Mouse (Mus musculus) c-Kit-positive CD71-positive TER-119-positive erythroid progenitor cells, embryonic 14.5 days (primary cell): Measurements from ENCODE around the gene Rinl.
A peak's percentile ranks its signal among the peaks of the same experiment; 100 is the strongest.

Experiments used
- DNase-seq: peaks from one replicate; pipeline ENCODE4 v3.0.0-alpha.2; 2013; ENCODE audit warnings: low spot score

Gene Rinl

DNA sequence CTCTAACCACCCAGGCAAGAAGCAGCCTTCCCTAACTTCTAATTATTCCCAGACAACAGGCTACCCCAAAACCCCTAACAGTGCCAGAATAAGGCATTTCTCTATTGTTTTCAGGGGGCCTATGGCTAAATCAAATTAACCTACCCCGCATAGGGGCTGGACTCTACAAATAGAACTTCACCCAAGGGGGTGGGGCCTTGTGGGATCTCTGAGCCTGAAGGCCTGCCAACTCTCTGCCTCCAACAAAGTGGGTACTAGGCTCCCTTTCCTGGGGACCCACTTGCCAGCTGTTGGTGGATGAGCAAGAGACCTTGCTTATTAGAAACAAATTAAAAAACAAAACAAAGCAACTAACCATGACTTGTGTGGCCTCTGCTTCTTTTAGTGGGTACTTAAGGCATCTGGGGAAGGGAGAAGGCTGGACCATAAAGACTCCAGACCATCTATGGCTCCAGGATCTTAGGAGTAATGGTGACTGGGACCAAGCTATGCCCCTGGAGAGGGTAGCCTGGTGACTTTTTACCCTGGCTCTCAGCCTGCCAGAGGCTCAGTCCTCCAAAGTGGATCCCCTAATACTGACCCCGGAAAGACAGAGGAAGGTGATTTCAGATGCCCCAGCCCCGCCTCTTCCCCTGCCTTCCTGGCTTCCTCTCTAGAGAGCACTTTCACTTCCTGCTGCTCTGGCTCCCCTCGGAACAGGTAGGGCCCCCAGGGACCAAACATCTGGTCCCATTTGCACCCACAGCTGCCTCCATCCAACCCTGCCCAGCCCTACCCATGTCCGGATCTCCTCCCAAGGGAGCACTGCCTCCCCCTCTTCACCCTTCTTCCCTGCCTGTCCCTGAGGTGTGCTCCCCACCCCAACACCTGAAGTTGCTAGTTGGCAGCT lies at the start of gene Rinl:
TSS of gene Rinl (plus strand) at position 663 of the 889 bp plus-strand sequence.
- no peak for DNase-seq

DNA sequence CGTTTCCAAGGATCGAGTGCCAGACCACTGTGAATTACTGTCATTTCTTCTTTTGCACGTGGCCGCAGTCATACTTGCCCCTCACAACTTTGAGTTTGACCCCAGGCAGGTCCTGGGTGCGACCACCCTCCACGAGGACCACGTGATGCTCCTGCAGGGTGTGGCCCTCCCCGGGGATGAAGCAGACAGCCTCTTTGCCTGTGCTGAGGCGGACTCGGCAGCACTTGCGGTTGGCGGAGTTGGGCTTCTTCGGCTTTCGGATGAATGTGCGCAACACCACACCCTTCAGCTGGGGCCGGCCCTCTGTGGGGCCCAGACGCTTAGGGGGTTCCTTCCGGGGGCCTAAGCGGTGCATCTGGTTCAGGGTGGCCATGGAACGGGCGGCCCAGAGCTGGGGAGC lies 48.9 kb upstream of the Rinl start:
- DNase-seq, result no peak

DNA sequence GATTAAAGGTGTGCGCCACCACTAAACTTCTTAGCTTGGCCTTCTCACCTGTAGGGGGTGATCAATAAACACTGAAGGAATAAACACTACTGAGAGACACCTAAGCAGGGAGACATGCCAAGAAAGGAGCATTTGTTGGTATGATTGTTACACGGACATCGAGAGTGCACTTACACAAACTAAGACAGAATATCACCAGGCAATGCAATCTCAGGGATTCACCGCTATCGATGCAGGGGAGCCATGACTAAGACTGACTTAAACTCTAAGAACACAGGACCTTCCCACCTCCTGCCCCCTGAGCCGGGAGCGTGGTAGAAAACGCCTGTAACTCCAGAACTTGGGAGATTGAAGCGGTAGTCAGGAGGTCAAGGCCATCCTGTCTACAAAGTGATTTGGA lies 47.8 kb upstream of the Rinl start:
- DNase-seq, result no peak

DNA sequence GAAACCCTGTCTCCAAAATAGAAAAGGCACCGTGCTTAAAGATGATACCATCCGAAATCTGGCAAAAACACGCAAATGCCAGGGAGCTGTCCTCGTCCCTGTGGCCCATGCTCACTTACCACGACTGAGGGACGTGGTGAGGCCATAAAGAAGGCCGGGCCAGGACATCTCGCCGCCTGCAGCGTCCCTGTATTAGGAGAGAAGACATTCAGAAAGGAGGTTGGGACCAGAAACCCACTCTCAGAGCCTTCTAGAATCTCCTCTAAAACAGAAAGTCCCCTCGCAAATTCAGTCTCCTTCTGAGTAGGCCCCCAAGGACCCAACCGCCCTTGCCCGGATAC lies 47.4 kb upstream of the Rinl start:
- no peak for DNase-seq

DNA sequence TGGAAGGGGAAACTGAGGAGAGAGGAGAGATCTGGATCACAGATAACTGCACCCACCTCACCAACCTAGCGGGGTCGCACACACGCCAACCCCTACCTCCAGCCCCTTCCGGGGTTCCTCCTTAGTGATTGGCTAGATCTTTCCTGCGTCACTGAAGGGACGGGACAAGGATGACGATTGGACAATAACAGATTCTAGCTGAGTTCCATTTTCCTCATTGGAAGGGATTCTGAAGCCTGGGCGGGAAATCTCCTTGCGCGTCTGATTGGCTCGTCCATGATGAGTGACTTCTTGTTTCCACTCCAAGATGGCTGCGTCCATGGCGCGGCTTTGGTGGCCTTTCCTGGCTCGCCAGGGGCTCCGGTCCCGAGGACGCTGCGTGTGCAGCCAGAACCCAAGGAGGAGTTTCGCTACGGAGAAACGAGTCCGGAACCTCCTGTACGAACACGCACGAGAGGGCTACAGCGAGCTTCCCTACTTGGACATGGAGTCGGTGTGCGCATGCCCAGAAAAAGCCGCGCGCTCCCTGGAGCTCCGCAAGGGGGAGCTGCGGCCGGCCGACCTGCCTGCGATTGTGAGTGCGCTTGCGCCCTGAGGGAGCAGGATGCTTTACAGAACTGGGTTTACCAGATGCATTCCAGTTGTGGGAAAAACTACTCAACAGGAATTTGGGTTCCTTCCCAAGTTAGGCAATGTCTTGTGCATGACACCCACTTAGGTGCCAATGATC lies 46.9 kb upstream of the Rinl start, which contains the start of the genes Mrps12 and Sars2:
TSS of gene Mrps12 (minus strand) at position 112 of the 730 bp plus-strand sequence.
TSS of gene Sars2 (plus strand) at position 284 of the 730 bp plus-strand sequence.
- DNase-seq, result peak; percentile 98

DNA sequence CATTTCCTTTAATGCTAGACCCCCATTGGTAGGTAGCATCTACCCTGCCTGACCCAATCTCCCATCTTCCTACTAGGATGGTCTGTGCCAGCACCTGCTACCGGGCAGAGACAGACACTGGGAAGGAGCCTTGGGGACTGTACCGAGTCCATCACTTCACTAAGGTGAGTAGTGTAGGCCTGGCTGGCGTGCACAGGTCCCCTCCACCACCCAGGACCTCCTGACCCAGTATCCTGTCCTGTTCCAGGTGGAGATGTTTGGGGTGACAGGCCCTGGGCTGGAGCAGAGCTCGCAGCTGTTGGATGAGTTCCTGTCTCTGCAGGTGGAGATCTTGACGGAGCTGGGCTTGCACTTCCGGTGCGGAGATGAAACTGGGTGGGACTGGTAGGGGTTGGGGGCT lies 38.8 kb upstream of the Rinl start:
- DNase-seq, result no peak

DNA sequence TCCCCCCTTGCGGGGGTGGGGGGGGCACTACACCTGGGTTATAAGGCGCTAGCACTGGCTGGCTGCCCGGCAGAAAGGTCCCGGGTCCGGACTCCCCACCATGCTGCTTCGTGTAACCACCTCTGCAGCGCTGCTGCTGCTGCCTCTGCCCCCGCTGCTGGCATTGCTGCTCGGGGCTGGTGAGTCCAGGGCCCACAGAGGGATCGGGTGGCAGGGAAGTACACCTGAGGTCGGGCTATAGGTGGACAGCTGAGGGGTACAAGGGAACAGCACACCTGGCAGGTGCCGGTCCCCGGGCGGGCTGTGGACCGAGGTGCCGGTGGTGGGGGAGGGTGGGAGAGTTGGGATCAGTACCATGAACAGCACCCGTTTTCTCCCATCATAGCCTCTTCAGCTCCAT lies 32.7 kb upstream of the Rinl start, which contains the start of gene Ccer2:
TSS of gene Ccer2 (plus strand) at position 96 of the 400 bp plus-strand sequence.
- DNase-seq, result no peak

DNA sequence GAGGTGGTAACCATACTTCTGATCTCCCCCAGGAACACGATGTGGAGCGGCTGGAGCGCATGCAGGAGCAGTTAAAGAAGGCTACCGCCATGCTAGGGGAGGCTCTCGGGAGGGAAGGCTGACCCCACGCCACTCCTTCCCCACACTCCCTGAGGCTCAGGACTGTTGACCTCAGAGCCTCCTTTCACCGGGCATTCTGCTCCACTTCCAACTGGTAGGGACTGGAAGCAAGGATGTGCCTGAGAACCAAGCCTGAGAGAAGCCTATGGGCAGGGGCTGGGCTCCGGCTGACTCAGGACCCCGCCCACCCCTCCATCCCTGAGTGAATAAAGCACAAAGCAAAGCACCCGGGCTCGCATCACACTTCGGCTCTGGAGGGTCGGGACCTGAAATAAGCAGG lies 30.1 kb upstream of the Rinl start:
- no peak for DNase-seq

DNA sequence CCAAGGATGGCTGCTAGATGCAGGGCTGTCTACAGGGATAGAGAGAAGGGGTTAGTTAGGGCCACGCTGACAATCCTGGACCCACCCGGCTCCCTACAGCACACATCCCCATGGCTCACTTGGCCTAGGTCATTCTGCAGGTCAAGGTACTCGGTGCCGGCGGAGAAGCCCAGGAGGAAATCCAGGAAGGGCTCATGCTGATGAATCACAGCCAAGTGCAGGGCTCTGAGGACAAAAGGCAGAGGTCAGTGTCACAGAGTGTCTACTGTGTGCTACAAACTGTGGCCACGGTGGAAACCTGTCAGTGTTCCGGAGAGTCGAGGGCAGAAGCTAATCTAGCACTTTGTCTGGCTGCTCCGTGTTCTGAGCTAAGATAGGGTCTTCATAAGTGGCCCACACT lies 26.9 kb upstream of the Rinl start:
- no peak for DNase-seq

DNA sequence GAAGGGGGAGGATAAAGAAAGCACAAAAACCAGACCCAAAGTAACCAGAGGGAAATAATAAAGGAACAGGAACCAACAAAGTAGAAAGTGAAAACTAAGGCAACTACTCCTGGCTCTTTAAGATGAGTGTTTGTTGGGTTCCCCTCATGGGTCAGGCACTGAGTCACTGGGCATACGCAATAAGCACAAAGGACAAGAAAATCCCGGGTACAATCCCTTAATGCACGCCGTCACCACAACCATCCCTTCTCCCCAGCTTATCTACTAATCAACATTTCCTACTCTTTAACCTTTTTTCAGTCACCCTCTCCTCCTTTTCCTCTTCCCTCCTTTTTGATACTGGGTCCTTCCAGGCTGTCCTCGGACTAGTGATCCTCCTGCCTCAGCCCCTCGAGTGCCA lies 23.6 kb upstream of the Rinl start:
- DNase-seq, result no peak

DNA sequence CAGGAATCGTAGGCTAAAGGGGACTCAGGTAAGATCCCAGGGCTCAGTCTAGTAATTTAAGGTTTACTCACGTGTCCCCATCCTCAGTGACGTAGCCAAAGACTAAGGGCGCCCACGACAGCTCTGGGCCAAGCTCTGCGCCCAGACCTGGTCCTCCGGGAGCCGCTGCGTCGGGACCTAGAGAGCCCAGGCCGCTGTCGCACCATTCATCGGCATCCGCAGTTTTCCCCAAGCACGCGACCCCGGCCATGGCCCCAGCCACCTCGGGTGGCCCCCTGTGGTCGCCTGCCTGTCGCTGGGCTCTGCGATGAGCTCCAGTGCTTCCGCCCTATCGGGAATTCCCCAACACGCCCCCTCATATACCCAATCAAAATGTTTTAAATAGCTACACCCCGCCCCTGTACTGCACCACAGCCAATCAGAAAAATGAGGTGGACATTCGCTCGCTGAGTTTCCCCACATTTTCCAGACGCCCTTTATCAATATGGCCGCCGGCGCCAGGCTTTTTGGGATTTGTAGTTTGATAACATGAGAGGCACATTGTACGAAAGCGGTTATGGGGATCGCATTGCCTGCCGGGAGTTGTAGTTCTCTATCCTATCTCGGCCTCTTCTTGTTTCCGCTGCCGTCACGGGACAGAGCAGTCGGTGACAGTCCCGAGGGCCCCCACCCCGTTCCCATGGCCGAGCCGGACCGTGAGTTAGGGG lies 22.4 kb upstream of the Rinl start, which contains the start of gene Sirt2:
TSS of gene Sirt2 (plus strand) at position 563 of the 707 bp plus-strand sequence.
- DNase-seq, result peak; percentile 99

DNA sequence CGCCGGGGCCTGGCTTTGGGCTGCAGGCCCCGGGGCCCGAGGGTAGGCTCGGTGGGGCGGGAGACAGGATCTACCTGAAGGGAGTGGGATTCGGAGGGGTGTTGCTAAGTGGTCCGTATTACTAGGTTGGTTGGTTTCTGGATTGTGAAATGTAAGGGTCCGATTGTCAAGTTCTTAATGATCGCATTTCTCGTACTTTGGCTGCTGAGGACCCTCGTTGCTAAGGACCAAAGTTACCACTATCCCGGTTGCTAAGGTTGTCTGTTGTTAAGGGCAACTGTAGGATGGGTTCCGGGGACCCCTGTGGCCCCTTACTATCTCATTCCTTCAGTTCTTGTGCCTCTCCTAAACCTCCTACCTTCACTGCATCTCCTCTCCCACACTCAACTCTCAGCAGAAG lies 21.9 kb upstream of the Rinl start:
- DNase-seq, result no peak

DNA sequence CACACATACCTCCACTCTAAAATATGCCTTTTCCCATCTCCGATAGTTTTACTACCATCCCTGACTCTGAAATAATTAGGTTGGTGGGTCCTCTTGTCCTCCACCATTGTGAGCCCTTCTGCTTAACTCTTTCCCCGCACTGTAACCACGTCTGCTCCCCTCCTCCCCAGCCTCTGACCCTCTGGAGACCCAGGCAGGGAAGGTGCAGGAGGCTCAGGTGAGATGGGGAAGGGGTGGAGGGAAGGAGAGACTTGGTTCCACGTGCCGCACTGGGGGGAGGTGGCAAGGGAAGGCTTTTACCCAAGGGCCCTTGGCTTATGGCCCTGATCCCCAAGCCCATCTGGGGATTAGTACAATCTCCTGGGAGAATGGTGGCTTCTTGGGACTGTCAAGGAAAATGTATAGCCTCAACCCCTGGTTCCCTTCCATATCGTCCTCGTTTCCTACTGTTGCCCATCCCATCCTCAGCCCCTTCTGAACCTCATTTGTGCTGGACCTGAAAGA lies 21.3 kb upstream of the Rinl start, which contains the start of gene Nfkbib:
TSS of gene Nfkbib (minus strand) at position 51 of the 504 bp plus-strand sequence.
- no peak for DNase-seq

DNA sequence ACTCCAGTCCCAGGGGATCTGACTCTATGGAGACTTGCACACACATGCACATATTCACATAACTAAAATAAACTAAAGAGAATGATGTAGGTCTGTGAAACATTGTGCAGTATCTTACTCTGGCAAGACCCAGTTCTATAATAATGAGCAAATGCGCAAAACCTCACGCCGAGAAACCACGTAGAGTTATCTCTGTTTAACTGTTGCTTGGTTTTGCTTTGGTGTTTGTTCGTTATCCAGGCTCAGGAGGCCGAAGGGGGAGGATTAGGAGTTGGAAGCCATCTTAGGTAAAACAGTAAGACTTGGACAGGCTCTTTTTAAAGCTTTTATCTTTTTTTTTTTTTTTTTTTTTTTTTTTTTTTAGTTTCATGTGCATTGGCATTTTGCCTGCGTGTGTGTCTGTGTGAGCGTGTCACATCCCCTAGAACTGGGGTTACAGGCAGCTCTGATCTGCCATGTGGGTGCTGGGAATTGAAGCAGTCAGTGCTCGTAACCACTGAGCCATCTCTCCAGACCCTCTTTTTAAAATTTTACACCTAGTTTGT lies 19.3 kb upstream of the Rinl start:
- no peak for DNase-seq

DNA sequence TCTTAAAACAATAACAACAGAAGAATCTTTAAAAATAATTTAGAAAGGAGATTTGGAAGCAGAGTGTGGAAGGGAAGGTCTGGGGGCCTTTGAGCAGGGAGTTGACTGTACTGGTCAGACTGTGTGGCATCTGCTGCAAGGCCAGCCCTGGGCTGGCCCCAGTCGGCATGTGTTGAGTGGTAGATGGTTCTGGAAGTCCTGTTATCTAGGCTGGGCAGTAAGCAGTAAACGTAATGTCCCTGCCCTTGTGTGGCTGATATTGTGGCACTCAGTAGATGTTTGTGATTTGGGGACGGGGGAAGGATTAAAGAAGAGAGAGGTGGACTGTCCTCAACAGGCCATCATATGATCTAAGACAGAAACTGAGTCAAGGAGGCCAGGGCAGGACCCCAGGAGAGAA lies 18.5 kb upstream of the Rinl start:
- DNase-seq, result no peak

DNA sequence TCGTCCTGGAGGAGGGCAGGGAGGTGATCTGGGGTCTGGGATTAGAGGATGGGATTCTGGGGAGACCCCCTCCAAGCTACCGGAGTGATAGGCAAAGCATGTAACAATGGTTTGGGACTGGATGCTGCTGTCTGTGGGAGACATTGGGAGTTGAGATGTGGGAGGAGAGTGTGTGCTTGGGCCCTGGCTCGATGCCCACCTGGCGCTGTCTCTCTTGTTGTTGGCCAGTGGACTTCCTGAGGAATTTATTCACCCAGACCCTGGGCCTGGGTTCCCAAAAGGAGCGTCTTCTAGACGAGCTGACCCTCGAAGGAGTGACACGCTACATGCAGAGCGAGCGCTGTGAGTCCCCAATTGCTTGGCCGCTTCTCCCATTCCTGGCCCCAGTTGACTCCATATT lies 16.9 kb upstream of the Rinl start:
- no peak for DNase-seq

DNA sequence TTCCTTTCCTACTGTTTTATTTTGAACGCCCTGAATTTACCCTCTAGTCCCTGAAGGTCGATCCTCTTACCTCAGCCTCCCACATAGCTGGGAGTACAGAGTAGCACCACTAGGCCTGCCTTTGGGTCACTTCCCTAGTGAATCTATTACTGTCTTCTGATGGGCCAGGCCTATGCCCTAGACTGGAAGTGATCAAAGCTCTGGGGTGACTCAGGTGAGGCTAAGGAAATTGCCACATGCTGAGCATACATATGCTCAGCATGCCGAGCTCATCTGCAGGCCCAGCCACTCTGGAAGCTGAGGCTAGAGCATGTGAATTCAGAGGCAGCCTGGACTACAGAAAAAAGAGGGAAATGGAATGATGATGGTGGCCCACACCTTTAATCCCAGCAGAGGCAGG lies 15.6 kb upstream of the Rinl start:
- DNase-seq, result no peak

DNA sequence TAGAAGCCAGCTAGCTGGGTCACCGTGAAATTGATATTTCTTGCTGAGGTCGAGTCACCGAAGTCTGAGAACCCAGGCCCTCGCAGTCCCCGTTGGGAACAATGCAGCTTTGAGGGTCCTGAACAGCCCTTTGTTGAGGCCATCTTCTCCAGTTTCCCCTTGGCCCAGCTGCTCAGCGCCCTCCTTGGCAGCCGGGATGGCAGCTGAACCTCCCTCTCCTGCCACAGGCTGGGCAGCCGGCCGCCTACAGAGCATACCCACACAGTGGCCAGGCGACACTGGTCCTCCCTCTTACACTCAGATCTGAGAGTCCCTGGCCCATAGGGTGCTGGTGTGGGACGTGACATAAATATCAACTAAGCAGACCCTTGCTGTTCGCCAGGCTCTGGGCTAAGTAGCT lies 14.6 kb upstream of the Rinl start:
- no peak for DNase-seq

DNA sequence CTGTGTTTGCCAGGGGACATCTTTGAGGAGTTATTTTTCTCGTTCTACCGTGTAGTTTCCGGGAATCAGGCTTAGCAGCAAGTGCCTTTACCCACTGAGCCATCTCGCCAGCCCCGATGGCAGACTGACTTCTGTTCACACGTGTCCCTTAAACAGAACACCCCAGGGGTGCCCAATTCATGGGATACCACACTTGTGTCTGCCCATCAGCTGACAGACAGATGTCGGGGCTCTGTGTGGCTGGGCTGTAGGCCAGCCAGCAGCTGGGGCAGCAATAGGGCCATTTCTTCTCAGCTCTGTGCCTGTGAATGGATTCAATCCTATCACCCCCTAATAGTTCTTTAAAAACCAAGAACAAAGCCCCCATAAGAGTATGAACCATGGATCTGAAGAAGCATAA lies 13.6 kb upstream of the Rinl start:
- no peak for DNase-seq

DNA sequence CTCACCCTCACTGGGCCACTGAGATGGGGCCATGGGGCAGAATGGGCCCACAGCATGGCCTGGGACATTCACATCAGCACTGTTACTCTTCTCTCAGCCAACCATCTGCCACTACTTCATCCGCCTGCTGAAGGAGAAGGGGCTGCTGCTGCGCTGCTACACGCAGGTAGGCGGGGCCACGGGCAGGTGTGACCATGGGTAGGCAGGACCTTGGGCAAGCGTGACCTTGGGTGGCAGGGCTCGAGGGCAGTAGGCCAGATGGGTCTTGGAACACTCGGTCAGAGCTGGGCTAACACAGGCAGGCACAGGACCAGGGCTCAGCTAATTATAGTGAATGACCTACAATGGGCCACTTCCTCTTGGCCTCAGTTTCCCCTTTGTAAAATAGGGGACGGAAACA lies 9.9 kb upstream of the Rinl start:
- DNase-seq, result no peak

DNA sequence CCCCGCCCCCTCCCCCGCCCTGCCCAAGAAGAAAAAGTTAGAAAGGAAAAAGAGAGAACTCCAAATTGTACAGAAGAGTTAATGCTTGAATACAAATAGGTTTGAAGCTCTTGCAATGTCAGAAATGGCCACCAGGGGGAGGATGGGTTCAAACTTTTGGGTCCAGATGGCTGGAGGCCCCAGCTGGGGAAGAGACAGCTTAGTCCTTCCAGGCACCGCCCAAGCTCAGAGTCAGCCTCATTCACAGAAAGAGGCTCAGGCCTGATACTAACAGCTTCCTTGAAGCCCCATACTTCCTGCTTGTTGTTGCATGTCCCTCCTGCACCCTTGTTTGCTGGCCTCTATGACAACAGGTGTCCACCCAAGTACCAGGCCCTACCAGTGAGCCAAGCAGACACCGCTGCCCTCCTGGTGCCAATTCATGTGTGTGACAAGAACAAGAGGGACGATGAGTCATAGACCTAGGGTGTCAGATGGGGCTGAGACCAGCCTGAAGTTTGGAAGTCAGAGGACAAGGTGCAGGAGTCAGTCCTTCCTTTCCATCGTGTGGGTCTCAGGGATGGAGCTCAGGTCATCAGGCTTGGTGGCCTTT lies 8.6 kb upstream of the Rinl start:
- DNase-seq, result peak; percentile 93

DNA sequence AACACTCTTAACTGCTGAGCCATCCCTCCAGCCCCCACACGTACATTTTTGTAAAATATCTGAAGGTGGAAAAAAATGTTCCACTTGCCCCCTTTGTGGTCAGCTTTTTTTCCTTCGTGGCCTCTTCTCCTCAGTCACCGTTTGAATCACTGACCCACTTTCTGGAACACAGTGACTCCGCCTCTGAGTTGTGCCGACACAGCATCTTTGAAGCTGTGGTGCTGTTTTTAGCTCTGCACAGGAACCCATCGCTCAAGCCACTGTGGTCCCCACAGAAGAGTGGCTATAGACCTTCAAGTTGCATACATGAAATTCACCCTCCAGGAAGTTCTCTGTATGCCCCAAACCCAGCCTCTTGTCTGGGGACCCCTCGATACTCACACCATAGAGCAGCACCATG lies 7.9 kb upstream of the Rinl start:
- no peak for DNase-seq
